Mouse (Mus musculus): ENCODE measurements around the gene Foxb1.

- no peak for TF ChIP-seq POLR2A (IDR thresholded peaks at IDR 0.05; ENCODE audit: low read depth, low read length)
- no peak for TF ChIP-seq CTCF (conservative IDR thresholded peaks at IDR 0.05; ENCODE audit: insufficient read depth, insufficient read length, low read depth, low read length)
Measured at GRCm38 (mm10) chr9:69757254-69757653, 3.5 kb downstream of the Foxb1 start.

All from kidney, adult 2 months (tissue).